Mouse (Mus musculus): Measurements from ENCODE around the gene Eps8.

The Eps8 gene

DNA sequence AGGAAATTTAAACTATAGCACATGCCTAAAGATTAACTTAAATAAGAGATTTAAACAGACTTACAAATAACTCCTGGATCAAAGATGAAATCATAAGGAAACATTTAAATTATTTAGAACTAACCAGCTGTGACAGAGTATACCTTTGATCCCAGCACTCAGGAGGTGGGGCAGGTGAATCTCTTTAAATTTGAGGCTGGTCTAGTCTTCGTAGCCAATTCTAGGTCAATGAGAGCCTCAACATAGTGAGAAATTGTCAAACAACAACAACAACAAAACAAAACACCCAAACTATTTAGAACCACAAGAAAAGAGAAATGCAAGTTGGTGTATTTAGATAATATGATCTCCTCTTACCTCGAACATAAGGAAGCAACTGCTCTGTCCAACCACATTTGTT, at the start of gene Eps8:
TSS of gene Eps8 (minus strand) at position 101 of the 400 bp plus-strand sequence.
- no peak for DNase-seq

DNA sequence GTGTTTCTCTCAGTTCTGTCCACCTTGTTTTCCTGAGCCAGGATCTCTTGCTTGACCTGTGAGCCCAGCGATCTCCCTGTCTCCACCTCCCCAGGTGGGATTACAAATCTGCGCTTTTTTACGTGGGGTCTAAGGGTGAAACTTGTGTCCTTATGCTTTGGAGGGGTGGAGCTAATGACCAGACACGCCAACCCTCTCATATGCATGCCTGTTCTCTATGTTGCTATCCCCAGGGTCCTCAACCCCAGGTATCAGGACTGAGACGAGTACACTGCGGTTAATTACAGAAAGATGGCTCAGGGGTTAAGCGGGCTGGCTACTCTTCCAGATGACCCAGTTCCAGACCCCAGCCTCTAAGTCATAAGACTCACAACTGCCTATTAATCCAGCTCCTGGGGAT, 48.8 kb upstream of the Eps8 start:
- DNase-seq = no peak

DNA sequence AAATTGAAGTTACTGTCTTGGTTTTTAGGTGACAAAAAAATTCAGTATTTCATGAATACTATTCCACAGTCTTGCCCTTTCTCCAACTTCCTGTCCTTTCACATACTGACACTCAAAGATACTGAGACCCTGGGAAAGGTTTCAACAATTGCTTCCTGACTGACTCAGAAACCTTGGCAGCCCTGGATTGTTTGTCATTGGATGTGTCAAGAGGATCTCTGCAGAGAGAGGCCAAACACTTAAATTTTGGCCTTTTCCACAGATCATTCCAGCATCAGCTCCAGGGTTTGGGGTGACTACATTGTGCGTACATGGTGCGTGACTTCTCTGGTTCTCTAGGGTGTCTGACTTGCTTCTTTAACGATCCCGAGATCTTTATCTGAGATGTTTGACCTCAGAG, 48.2 kb upstream of the Eps8 start:
- no peak for DNase-seq

DNA sequence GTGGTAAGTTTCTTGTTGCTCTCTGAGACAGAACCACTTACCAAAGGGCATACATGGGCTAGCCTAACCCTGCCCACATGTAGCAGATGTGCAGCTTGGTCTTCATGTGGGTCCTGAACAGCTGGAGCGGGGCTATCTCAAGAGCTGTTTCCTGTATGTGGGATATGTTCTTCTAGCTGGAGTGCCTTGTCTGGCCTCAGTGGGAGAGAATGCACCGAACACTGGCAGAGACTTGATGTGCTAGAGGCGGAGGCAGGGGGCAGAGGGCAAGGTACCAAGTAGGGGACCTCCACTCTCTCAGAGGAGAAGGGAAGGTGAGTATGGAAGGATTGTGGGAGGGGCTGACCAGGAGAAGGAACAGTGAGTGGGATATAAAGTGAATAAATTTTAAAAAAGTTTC, 47.5 kb upstream of the Eps8 start:
- no peak for DNase-seq

GRCm38 (mm10) chr6:137699434-137699833, 44.8 kb upstream of the Eps8 start:
- no peak for DNase-seq

DNA sequence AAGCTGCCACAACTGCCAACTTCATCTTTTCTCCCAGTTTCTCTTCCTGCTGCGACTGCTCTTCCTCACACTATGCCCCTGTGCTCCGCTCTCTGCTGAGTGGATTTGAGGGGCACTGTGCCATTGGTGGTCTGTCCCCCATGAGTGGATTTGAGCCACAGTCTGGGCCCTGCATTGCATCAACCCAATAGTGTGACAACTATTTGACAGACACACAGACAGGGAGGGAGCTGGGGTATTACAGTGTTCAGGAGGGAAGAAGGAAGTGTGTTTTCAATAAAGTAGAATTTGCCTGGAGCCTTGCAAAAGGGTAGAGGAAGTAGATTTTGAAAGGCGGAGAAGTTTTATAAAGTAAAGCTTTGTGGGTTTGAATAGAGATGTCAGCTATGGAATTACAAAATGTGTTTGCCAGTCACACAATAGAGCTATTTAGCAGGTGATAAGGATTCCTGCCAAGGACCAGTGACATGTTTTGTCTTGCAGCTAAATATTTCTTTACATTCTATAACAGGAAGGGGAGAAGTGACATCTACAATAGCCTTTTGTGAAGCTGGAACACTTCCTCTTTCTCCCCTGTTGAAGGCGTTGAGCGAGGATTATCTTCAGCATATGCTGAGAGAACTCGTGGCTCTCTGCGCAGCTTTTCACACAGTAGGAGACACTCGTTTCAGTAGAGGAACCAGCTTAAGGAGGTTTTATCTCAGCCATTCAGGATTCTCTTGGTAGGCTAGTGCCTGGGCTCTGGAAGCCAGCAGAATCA, 41.9 kb upstream of the Eps8 start:
- DNase-seq = no peak

DNA sequence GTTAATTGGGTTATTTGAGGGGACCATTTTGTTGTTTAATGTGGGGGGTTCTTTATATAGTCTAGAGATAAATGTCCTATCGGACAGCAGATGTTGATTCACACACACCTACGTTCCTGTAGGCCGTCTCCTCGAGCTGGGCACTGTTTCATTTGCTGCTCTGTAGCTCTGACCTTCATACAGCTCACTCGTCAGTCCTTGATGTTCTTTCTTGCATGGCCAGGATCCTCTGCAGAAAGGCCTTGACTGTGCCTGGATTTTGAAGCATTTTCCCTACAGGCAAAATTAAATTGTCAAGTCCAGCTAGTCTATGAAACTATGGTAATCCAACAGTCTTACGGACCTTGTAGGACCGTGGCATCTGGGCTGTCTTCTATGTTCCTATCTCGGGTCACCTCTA, 40.4 kb upstream of the Eps8 start:
- no peak for DNase-seq

GRCm38 (mm10) chr6:137694310-137694709, 39.6 kb upstream of the Eps8 start:
- DNase-seq = no peak

DNA sequence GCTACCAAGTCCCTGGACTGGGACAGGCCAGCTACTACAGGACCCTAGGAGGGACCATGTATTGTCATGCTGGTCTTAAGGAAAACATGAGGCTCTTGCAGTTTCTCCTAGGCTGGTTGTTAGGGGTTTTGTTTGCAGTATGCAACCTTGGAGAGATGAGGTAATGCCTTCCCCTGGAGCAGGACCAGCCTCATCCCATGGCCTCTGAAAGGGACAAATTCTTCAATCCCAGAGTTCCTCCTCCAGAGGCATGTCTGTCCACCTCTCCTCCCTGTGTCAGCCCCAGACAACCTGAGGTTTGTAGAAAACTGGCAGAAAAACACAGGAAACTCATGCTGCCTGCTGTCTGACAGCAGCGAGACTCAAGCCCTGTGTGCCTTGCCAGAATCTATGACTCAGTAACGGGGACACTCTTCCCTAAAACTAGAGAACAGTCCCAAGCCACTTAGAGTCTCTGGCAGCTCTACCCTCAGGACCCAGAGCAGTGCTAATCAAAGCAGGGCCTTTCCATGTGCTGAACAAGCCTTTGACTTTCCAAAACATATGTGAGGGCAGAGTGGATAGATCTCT, 36.0 kb upstream of the Eps8 start:
- DNase-seq = no peak

DNA sequence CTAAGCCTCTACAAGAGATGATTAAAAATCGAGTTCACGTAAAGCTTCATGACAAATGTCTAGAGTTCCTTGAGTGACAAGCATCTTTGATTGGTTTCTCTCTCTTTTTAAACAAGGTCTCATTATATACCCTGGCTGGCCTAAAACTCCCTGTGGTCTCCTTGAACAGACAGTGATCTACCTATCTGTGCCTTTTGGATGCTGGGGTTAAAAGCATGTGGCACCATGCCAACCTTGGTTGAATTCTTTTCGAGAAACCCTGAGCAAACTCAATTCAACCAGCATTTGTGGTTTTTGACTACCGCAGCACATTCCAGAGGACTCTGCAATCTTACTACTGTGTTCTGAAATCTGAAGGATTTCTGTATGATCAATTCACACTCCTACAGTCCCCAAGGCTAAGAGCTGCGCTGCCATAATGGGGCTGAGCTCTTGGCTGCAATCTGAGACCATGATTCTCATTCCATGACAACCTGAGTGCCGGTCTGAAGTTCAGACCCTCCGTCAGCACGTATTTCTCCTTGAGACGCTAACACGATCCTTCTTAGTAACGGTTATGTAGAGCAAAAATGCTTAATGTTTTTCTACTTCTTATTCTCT, 33.9 kb upstream of the Eps8 start:
- no peak for DNase-seq

DNA sequence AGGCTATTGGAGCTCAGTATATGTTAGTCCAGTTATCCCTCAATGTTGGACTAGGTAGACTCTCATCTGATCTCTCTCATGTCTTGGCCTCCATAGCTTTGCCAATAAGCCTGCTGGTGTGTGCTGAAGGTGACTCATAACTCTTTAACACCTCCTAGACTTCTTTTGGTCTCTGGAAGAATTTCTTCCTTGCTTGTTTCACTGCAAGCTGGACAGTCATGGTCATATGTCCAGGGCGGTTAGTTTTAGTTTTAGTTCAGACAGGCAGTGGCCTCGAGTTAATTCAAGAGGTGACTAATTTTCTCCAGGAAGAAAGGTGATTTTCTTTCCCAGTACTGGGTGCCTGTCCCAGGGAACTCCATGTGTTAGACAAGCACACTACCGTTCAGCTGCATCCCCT, 33.4 kb upstream of the Eps8 start:
- DNase-seq = no peak

DNA sequence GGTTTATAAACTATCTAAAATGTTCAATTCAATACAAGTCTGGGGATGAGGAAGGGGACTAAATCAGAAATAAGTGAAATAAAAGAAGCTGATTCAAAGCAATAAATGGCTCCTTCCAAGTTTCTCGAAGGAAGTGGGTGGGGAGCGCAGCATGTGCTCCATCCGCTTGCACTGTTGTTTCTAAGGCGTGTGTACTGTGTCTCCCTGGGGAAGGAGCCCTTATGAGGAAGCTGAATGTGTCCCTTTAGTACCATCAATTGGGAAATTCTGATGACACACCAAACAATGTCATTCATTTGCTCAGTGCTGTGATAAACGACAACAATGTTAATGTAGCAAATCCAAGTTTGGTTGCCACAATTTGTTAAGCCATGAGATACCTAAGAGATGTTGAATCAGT, 33.0 kb upstream of the Eps8 start:
- no peak for DNase-seq

GRCm38 (mm10) chr6:137682629-137683028, 28.0 kb upstream of the Eps8 start:
- DNase-seq = no peak

DNA sequence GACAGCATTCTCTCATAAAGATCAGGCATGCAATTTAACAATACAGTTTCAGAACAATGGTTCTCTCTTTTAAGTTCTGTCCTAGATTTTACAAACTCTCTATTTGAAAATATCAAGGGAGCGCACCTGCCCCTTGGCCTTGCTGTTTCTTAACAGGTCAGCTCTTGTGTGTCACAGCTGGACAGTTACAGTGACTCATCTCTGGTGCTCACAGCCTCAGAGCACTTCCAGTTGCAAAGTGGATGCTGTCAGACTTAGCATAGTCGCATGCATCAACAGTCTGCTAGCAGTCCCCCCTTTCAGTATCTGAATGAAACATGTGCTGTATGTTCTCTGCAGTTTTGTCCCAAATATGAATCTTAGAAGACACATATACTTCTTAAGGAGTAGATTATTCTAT, 26.3 kb upstream of the Eps8 start:
- no peak for DNase-seq

DNA sequence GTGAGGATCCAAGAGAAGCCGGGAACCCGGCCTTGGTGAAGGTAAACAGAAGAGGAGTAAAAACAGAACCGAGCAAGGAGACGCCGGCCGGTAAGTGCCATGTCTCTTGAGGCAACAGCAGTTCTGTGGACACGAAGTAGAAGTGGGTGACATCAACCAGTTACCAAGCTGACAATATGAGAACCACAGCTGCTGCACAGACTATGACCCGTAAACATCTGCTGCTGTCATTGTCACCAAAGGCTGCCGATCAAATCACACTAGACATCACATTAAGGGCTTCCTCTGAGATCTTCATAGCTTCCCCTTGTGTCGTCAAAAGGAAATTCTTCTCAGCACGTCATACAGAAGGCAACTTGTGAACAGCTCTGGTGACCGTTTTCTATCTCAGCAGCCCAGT, 21.9 kb upstream of the Eps8 start:
- no peak for DNase-seq

GRCm38 (mm10) chr6:137675556-137675955, 20.9 kb upstream of the Eps8 start:
- no peak for DNase-seq

- no peak for DNase-seq
These were observed 18.6 kb upstream of the Eps8 start for GRCm38 (mm10) chr6:137673301-137673700.

- no peak for DNase-seq
These were observed 16.9 kb upstream of the Eps8 start for GRCm38 (mm10) chr6:137671561-137671960.

GRCm38 (mm10) chr6:137670820-137671219, 16.1 kb upstream of the Eps8 start:
- no peak for DNase-seq

- DNase-seq = no peak
These were observed 15.2 kb upstream of the Eps8 start for GRCm38 (mm10) chr6:137669876-137670275.

DNA sequence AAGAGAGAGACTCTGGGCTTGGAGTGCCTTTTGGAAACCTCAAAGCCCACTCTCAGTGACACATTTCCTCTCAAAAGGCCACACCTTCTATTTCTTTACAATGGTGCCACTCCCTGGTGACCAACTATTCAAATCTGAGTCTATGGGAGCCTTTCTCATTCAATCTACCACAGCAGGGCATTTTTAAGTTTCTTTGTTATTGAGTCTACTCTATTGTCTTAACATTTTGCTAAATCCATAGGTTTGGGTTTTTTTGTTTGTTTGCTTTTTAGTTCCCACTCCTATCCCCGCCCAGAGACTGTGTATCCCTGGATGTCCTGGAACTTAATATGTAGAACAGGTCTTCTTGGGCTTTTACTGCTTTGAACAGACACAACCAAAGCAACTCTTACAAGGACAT, 14.8 kb upstream of the Eps8 start:
- no peak for DNase-seq

GRCm38 (mm10) chr6:137668331-137668730, 13.7 kb upstream of the Eps8 start:
- DNase-seq = no peak

DNA sequence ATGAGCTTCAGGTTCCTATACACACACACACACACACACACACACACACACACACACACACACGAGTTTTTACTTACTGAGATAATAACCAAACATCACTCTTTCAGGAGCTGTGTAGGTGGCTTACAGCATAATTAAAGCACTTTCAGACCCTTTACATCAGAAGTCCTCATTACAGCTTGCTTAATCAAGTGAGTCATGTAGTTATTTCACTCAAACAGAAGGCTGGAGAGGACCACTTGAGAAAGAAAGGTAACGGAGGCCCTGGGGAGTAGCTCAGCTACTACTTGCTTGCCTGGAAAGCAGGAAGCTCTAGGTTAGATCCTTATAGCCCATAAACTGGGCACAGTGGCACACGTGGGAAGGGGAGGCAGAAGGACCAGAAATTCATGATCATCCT, 13.0 kb upstream of the Eps8 start:
- DNase-seq = no peak

DNA sequence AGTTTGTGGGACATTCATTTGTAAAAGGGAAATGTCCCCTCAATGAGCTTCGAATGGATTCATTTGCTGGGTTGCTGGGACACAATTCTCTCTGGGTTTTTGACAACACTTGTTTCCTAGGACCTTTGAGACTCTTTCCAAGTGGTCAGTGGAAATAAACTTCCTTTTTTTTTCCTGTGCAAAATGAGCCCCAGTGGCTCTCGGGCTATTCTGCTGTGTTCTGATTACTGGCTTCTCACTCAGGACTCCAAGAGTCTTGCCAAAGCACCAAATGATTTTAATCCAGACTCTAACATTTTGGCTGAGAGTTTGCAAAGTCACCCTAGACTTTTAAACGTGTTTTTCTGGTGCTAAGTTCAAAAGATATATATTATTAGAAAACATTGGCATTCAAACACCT, 10.3 kb upstream of the Eps8 start:
- no peak for DNase-seq
